Mouse (Mus musculus) olfactory bulb, adult 2 months (tissue): ENCODE data around the gene Fut8.

Experiments
- CTCF ChIP-seq: fragments of 200-500 bp; IDR thresholded peaks from 2 replicates; pipeline ENCODE4 v1.5.1; 2012; ENCODE audit warnings: low read depth, mild to moderate bottlenecking, low read length, moderate library complexity; ENCODE audit not compliant: insufficient read depth
- POLR2A ChIP-seq: fragments of 200-500 bp; IDR thresholded peaks from 2 replicates; pipeline ENCODE4 v1.6.1; 2012; ENCODE audit warnings: mild to moderate bottlenecking, low read depth, low read length, moderate library complexity; ENCODE audit not compliant: insufficient read depth

GRCm38 (mm10) chr12:77214565-77214909, 23.4 kb upstream of the Fut8 start:
- no peak for TF ChIP-seq POLR2A
- TF ChIP-seq CTCF, result no peak
